Mouse (Mus musculus): Measurements from ENCODE around the gene Hoxd9.

DNA sequence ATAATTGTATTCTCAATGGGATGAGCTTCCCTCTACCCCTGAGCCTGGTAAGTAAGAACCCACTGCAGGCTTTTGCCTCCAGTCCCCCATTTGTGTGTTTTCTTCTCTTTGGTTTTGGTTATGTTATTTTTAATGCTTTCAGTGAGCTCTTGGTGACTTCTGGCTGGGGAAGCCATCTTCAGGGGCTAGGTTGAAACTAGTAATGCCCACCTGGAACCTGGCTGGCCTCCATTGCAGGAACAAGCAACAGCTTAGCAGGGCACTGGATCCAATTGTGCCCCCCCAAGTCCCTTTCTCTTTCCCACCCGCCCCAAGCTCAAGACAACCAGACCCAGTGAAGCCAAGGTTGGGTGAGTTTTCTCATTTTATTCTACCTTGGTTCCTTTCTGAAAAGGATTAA is 2.1 kb upstream of the Hoxd9 start:
- no peak for TF ChIP-seq CTCF (IDR thresholded peaks at IDR 0.05)
- TF ChIP-seq POLR2A (IDR thresholded peaks at IDR 0.05; ENCODE audit: insufficient read depth, low read depth, low read length): no peak
- TF ChIP-seq EP300 (IDR thresholded peaks at IDR 0.05; ENCODE audit: insufficient read depth, low read depth, low read length): no peak
